Mouse (Mus musculus): ENCODE measurements at regions not wholly inside any gene's neighbourhood (a gene's known extent, or its start where the extent isn't known, plus 50 kb on each side); places are given as distances from the start of the nearest gene placed in this dataset.

GRCm38 (mm10) chr2:135606306-135606705 is 52.5 kb upstream of the Plcb4 start:
- DNase-seq (ENCODE audit: low read depth, low spot score), result no peak
